Mouse (Mus musculus) MEL (cell line): ENCODE data around the gene Lpin1. TPM values are rescaled to one million over a fixed set of nuclear protein-coding genes. Genes with fewer than 3 reads are reported as not detected.

ENCODE experiments used
- DNase-seq: peaks from one replicate; pipeline ENCODE4 v3.0.0; 2011; ENCODE audit warnings: low read depth, low spot score
- H3K27ac ChIP-seq: 2 replicates; pipeline ENCODE4 v1.5.1; 2012; ENCODE audit warnings: low read depth, mild to moderate bottlenecking, control low read depth, low read length, moderate library complexity; ENCODE audit not compliant: control insufficient read depth
- H3K27me3 ChIP-seq, 2 experiments: fragments of 150-350 bp in 1 of 2; sonication (generic) in 1 of 2; 2 replicates each; pipeline ENCODE4 v1.6.1; 2012; ENCODE audit warnings: low read length in 2 of 2, mild to moderate bottlenecking in 2 of 2, improper control_type of control experiment in 1 of 2, moderate library complexity in 1 of 2; ENCODE audit not compliant: insufficient read depth in 2 of 2, control insufficient read depth in 1 of 2
- H3K36me3 ChIP-seq, 2 experiments: 2 replicates each; pipeline ENCODE4 v1.6.1; 2012 to 2014; ENCODE audit warnings: low read length in 2 of 2, improper control_type of control experiment in 1 of 2, inconsistent platforms in 1 of 2, mild to moderate bottlenecking in 1 of 2; ENCODE audit not compliant: insufficient read depth in 2 of 2, control insufficient read depth in 1 of 2
- H3K4me1 ChIP-seq, 2 experiments: fragments of 150-350 bp in 1 of 2; sonication (generic) in 1 of 2; 2 replicates each; pipeline ENCODE4 v1.6.1; 2012; ENCODE audit warnings: low read length in 2 of 2, improper control_type of control experiment in 1 of 2, mild to moderate bottlenecking in 1 of 2; ENCODE audit not compliant: insufficient read depth in 2 of 2, control insufficient read depth in 1 of 2
- H3K4me3 ChIP-seq, 2 experiments: fragments of 150-350 bp in 1 of 2; sonication (generic) in 1 of 2; 2 replicates each; pipeline ENCODE4 v1.5.1; 2012; ENCODE audit warnings: low read depth in 2 of 2, low read length in 2 of 2, mild to moderate bottlenecking in 2 of 2, moderate library complexity in 2 of 2, control low read depth in 1 of 2, improper control_type of control experiment in 1 of 2; ENCODE audit not compliant: control insufficient read depth in 1 of 2, insufficient read depth in 1 of 2
- H3K79me2 ChIP-seq: 2 replicates; pipeline ENCODE4 v1.6.1; 2012; ENCODE audit warnings: mild to moderate bottlenecking, low read length, moderate library complexity; ENCODE audit not compliant: control insufficient read depth, poor library complexity, insufficient read depth
- H3K9ac ChIP-seq: 2 replicates; pipeline ENCODE4 v1.6.1; 2012; ENCODE audit warnings: low read depth, mild to moderate bottlenecking, control low read depth, low read length, moderate library complexity; ENCODE audit not compliant: control insufficient read depth, poor library complexity, severe bottlenecking
- H3K9me3 ChIP-seq: fragments of 150-350 bp; sonication (generic); replicated peaks from 2 replicates; pipeline ENCODE4 v1.6.1; 2012; ENCODE audit warnings: mild to moderate bottlenecking, low read length, improper control_type of control experiment, moderate library complexity; ENCODE audit not compliant: insufficient read depth
- CHD1 ChIP-seq: IDR thresholded peaks from 2 replicates; pipeline ENCODE4 v1.6.1; 2012; ENCODE audit warnings: low read depth, mild to moderate bottlenecking, inconsistent platforms, low read length, improper control_type of control experiment
- CHD2 ChIP-seq: IDR thresholded peaks from 2 replicates; pipeline ENCODE4 v1.6.1; 2011; ENCODE audit warnings: low read length, improper control_type of control experiment
- E2F4 ChIP-seq: IDR thresholded peaks from 2 replicates; pipeline ENCODE4 v1.6.1; 2011; ENCODE audit warnings: low read depth, low read length, improper control_type of control experiment, borderline replicate concordance
- ELF1 ChIP-seq: IDR thresholded peaks from 2 replicates; pipeline ENCODE4 v1.6.1; 2014; ENCODE audit warnings: low read depth, mild to moderate bottlenecking, inconsistent platforms, low read length, improper control_type of control experiment, moderate library complexity
- EP300 ChIP-seq, 2 experiments: IDR thresholded peaks; 2 replicates each; pipeline ENCODE4 v1.6.1; 2011; ENCODE audit warnings: improper control_type of control experiment in 2 of 2, low read length in 2 of 2, low read depth in 1 of 2, mild to moderate bottlenecking in 1 of 2
- GABPA ChIP-seq: IDR thresholded peaks from 2 replicates; pipeline ENCODE4 v1.6.1; 2012; ENCODE audit warnings: low read depth, mild to moderate bottlenecking, inconsistent platforms, low read length, improper control_type of control experiment, moderate library complexity
- KAT2A ChIP-seq: conservative IDR thresholded peaks from 2 replicates; pipeline ENCODE4 v1.6.1; 2012; ENCODE audit warnings: low read depth, low read length, improper control_type of control experiment, inconsistent platforms
- MAFK ChIP-seq: IDR thresholded peaks from 2 replicates; pipeline ENCODE4 v1.6.1; 2011; ENCODE audit warnings: low read depth, mild to moderate bottlenecking, low read length, improper control_type of control experiment, borderline replicate concordance
- MAX ChIP-seq: IDR thresholded peaks from 2 replicates; pipeline ENCODE4 v1.6.1; 2011; ENCODE audit warnings: low read length, improper control_type of control experiment
- MEF2A ChIP-seq: IDR thresholded peaks from 2 replicates; pipeline ENCODE4 v1.6.1; 2014; ENCODE audit warnings: low read depth, mild to moderate bottlenecking, inconsistent platforms, low read length, improper control_type of control experiment; ENCODE audit not compliant: poor library complexity, insufficient replicate concordance, severe bottlenecking; ENCODE audit errors: extremely low read depth
- MXI1 ChIP-seq: IDR thresholded peaks from 2 replicates; pipeline ENCODE4 v1.6.1; 2011; ENCODE audit warnings: mild to moderate bottlenecking, low read depth, low read length, improper control_type of control experiment
- MYB ChIP-seq: IDR thresholded peaks from 2 replicates; pipeline ENCODE4 v1.6.1; 2011; ENCODE audit warnings: mild to moderate bottlenecking, low read depth, low read length, improper control_type of control experiment
- NELFE ChIP-seq: IDR thresholded peaks from 2 replicates; pipeline ENCODE4 v1.6.1; 2011; ENCODE audit warnings: low read depth, low read length, improper control_type of control experiment
- SIN3A ChIP-seq: IDR thresholded peaks from 2 replicates; pipeline ENCODE4 v1.6.1; 2012; ENCODE audit warnings: low read length, improper control_type of control experiment, inconsistent platforms
- TAL1 ChIP-seq: IDR thresholded peaks from 2 replicates; pipeline ENCODE4 v1.6.1; 2012; ENCODE audit warnings: mild to moderate bottlenecking, inconsistent platforms, low read length, moderate library complexity, mixed read lengths
- TBP ChIP-seq: IDR thresholded peaks from 2 replicates; pipeline ENCODE4 v1.8.0; 2011; ENCODE audit warnings: low read depth, low read length, improper control_type of control experiment
- UBTF ChIP-seq: IDR thresholded peaks from 2 replicates; pipeline ENCODE4 v1.6.1; 2012; ENCODE audit warnings: low read depth, mild to moderate bottlenecking, inconsistent platforms, low read length, improper control_type of control experiment, moderate library complexity, borderline replicate concordance; ENCODE audit not compliant: insufficient read depth
- USF1 ChIP-seq: IDR thresholded peaks from 2 replicates; pipeline ENCODE4 v1.6.1; 2014; ENCODE audit warnings: low read depth, mild to moderate bottlenecking, inconsistent platforms, low read length, improper control_type of control experiment, moderate library complexity
- USF2 ChIP-seq, 2 experiments: IDR thresholded peaks; 2 replicates each; pipeline ENCODE4 v1.6.1; 2011 to 2012; ENCODE audit warnings: improper control_type of control experiment in 2 of 2, low read length in 2 of 2, borderline replicate concordance in 1 of 2, inconsistent platforms in 1 of 2, low read depth in 1 of 2, mild to moderate bottlenecking in 1 of 2; ENCODE audit not compliant: insufficient read depth in 1 of 2
- ZC3H11A ChIP-seq: IDR thresholded peaks from 2 replicates; pipeline ENCODE4 v1.6.1; 2012; ENCODE audit warnings: low read depth, mild to moderate bottlenecking, inconsistent platforms, low read length, improper control_type of control experiment
- ZKSCAN1 ChIP-seq: IDR thresholded peaks from 2 replicates; pipeline ENCODE4 v1.6.1; 2012; ENCODE audit warnings: low read depth, mild to moderate bottlenecking, inconsistent platforms, low read length, improper control_type of control experiment, moderate library complexity
- ZNF384 ChIP-seq: IDR thresholded peaks from 2 replicates; pipeline ENCODE4 v1.6.1; 2012; ENCODE audit warnings: low read depth, mild to moderate bottlenecking, inconsistent platforms, low read length, improper control_type of control experiment
- polyA plus RNA-seq, 2 experiments: library from polyadenylated mRNA; stranded (reverse) in 1 of 2; unstranded in 1 of 2; fragments of >175 nt in 1 of 2; fragments of >200 nt in 1 of 2; gene quantifications; 2 replicates each; pipeline versions ENCODE4 v1.2.1 to v1.2.4; 2012; ENCODE audit warnings: low replicate concordance in 2 of 2, low read depth in 1 of 2; ENCODE audit not compliant: insufficient read length in 2 of 2, insufficient read depth in 1 of 2, missing spikeins in 1 of 2
- total RNA-seq: library from RNA; depleted of rRNA; stranded (reverse); fragments of 300-350 nt; gene quantifications from 2 replicates; pipeline ENCODE4 v1.2.3, GENCODE M21; 2012

The Lpin1 gene
- total and polyA plus RNA-seq, 3 experiments, result 1.2 to 3.9 TPM; not detected in 1

DNA sequence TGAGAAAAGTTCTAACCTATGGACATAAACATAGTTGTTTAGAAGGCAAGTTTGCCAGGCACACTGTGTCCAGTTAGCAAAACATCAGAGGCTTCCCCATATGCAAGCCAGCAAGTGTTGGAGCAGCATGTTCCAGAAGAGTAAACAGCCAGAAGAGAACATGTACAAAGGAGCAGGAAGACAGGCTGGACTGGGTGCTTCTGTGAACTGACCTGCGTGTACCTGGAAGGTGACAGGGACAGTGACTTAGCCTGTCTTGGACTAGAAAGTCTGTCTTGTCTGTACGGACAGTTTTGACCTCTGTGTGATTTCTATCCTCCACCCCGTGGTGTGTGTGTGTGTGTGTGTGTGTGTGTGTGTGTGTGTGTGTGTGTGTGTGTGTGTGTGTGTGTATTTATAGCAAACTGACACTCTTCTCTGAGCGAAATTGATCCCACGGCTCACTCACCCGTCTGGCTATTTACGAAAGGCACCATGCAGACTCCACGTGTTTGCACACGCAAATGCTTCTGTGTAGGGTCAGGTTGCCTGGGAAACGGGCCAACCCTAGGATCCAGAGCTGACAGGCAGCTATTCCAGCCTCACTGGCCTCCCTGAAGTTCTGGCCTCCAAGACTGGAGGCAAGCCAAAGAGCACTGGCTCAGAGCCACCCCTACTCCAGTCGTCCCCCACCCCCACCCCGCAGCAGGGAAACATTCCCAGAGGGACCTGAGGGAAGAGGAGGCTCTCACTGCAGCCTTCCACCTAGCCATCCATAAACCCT is 7.9 kb upstream of the Lpin1 start:
- Histone ChIP-seq H3K9me3 (no peaks in the 10 kb centered on the region), H3K27ac (no peak overlapping the region)
- no peak for TF ChIP-seq MXI1
- TF ChIP-seq ZNF384, result no peak
- no peak for TF ChIP-seq GABPA
- no peak for TF ChIP-seq MAX
- no peak for TF ChIP-seq USF2 (IDR thresholded peaks at IDR 0.05; ENCODE audit: borderline replicate concordance in 1 of 2, insufficient read depth in 1 of 2, low read depth in 1 of 2, low read length in 2 of 2)
- TF ChIP-seq NELFE, result no peak
- no peak for TF ChIP-seq UBTF
- TF ChIP-seq SIN3A, result no peak
- TF ChIP-seq MAFK, result no peak
- no peak for TF ChIP-seq CHD1
- no peak for TF ChIP-seq ELF1
- no peak for TF ChIP-seq ZC3H11A

DNA sequence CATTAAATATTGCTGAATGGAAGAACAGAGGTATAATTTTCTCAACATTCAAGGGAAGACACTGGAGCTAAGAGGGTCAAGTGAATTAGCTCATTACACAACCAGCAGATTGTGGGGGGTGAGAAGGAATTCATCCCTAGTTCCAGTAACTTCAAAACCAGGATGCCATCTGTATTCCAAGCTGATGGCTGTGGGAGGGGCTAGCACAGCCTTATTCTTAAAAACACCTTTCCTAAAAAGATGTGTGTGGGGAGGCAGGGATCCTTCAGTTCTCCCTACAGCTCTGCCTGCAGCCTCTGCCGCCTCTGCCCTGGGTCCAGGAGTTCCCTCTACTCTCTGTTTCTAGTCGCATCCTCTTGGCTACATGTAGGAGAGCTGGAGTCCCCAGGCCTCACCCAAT is 5.0 kb upstream of the Lpin1 start:
- Histone ChIP-seq H3K36me3 (no peaks in the 10 kb centered on the region), H3K27ac (no peak overlapping the region), H3K4me1 (no peaks in the 10 kb centered on the region), H3K4me3 (no peak overlapping the region), H3K27me3 (peaks cover 0 to 11% of the 10 kb centered on the region in 2 experiments; a peak in 2 of 4 replicates), H3K9me3 (no peaks in the 10 kb centered on the region), H3K9ac (no peak overlapping the region), H3K79me2 (no peaks in the 10 kb centered on the region)
- no peak for DNase-seq
- TF ChIP-seq CHD2 (no peak), USF1 (no peak), E2F4 (no peak), MAFK (no peak), ZC3H11A (no peak), MXI1 (no peak), MAX (no peak), ZKSCAN1 (no peak), KAT2A (no peak), GABPA (no peak), USF2 (IDR thresholded peaks at IDR 0.05; ENCODE audit: borderline replicate concordance in 1 of 2, insufficient read depth in 1 of 2, low read depth in 1 of 2, low read length in 2 of 2) (no peak), MYB (no peak), ELF1 (no peak), NELFE (no peak), SIN3A (no peak), EP300 (IDR thresholded peaks at IDR 0.05; ENCODE audit: low read depth in 1 of 2, low read length in 2 of 2) (no peak), TBP (no peak), TAL1 (no peak; the same call in 1 of the 2 replicates), MEF2A (no peak)

More for the DNA sequence above, 7.9 kb upstream of the Lpin1 start:
- Histone ChIP-seq H3K27me3 (peaks cover 0 to 3% of the 10 kb centered on the region in 2 experiments; a peak in 2 of 4 replicates), H3K9ac (no peak overlapping the region), H3K79me2 (no peaks in the 10 kb centered on the region), H3K4me1 (no peaks in the 10 kb centered on the region), H3K4me3 (no peak overlapping the region), H3K36me3 (no peaks in the 10 kb centered on the region)
- no peak for DNase-seq
